Mouse (Mus musculus) limb, embryonic 14.5 days (tissue): ENCODE data around the gene Tal1. TPM values are rescaled to one million over a fixed set of nuclear protein-coding genes. Genes with fewer than 3 reads are reported as not detected.

ENCODE experiments used
- ATAC-seq: fragments of 200-750 bp; cut with Nextera tagmentation; 2 replicates; pipeline ENCODE4 v1.8.0; 2017; ENCODE audit warnings: low read depth, moderate number of reproducible peaks, moderate TSS enrichment; ENCODE audit not compliant: low FRiP score
- DNase-seq: peaks from one replicate; pipeline ENCODE4 v3.0.0-alpha.2; 2015; ENCODE audit warnings: low spot score
- H3K27ac ChIP-seq: fragments of 300-500 bp; sonication (generic); replicated peaks from 2 replicates; pipeline ENCODE4 v1.5.1; 2014; ENCODE audit warnings: low read depth, mild to moderate bottlenecking, low read length, moderate library complexity, mixed read lengths
- H3K27me3 ChIP-seq: fragments of 300-500 bp; sonication (generic); 2 replicates; pipeline ENCODE4 v1.6.1; 2014; ENCODE audit warnings: low read length, mixed read lengths; ENCODE audit not compliant: control insufficient read depth, insufficient read depth
- H3K36me3 ChIP-seq: fragments of 300-500 bp; sonication (generic); 2 replicates; pipeline ENCODE4 v1.6.1; 2014; ENCODE audit warnings: mild to moderate bottlenecking, low read length, moderate library complexity, mixed read lengths; ENCODE audit not compliant: control insufficient read depth, insufficient read depth
- H3K4me1 ChIP-seq: fragments of 300-500 bp; sonication (generic); 2 replicates; pipeline ENCODE4 v1.6.1; 2014; ENCODE audit warnings: antibody characterized with exemption, low read length, mixed read lengths; ENCODE audit not compliant: control insufficient read depth, insufficient read depth
- H3K4me2 ChIP-seq: fragments of 300-500 bp; sonication (generic); replicated peaks from 2 replicates; pipeline ENCODE4 v1.6.1; 2014; ENCODE audit warnings: low read depth, mild to moderate bottlenecking, low read length, moderate library complexity; ENCODE audit not compliant: severe bottlenecking
- H3K4me3 ChIP-seq: fragments of 300-500 bp; sonication (generic); replicated peaks from 2 replicates; pipeline ENCODE4 v1.5.1; 2014; ENCODE audit warnings: low read length
- H3K9ac ChIP-seq: fragments of 300-500 bp; sonication (generic); 2 replicates; pipeline ENCODE4 v1.6.1; 2014; ENCODE audit warnings: mild to moderate bottlenecking, low read depth, low read length, moderate library complexity; ENCODE audit not compliant: severe bottlenecking
- H3K9me3 ChIP-seq: fragments of 300-500 bp; sonication (generic); 2 replicates; pipeline ENCODE4 v1.6.1; 2016; ENCODE audit warnings: low read length; ENCODE audit not compliant: control insufficient read depth
- POLR2A ChIP-seq: fragments of 200-500 bp; IDR thresholded peaks from 2 replicates; pipeline ENCODE4 v1.8.0; 2012; ENCODE audit warnings: inconsistent platforms, mild to moderate bottlenecking, moderate library complexity, borderline replicate concordance; ENCODE audit not compliant: insufficient read depth, insufficient read length; ENCODE audit errors: extremely low read depth
- WGBS: fragments of 180-500 bp; shearing (Covaris S2); extraction: QIAGEN DNeasy Blood & Tissue Kit; methylation state at CpG from one replicate; pipeline ENCODE4 v1.1.7; 2014; 5-methylcytosine and 5-hydroxymethylcytosine counted together
- polyA plus RNA-seq, 2 experiments: library from polyadenylated mRNA; depleted of rRNA in 1 of 2; stranded (reverse) in 1 of 2; unstranded in 1 of 2; fragments of >200 nt; fragmentation: Nextera tagmentation in 1 of 2; extraction: Ambion mirVana in 1 of 2; gene quantifications; 2 replicates each; pipeline versions ENCODE4 v1.2.1 to v1.2.3; 2012 to 2014

Tal1 gene
- polyA plus RNA-seq, 2 experiments, result 1.7 to 3.4 TPM

- H3K4me1 ChIP-seq, result no peaks in the 10 kb centered on the region
- DNase-seq (no peak), ATAC-seq (no peak)
- no peak overlapping the region for H3K9ac ChIP-seq
- no peak overlapping the region for H3K4me3 ChIP-seq
- H3K36me3 ChIP-seq, result no peaks in the 10 kb centered on the region
- no peak overlapping the region for H3K4me2 ChIP-seq
- H3K27me3 ChIP-seq, result no peaks in the 10 kb centered on the region
- H3K27ac ChIP-seq, result no peak overlapping the region
- 25% methylated on average over 5 of the region's 5 CpGs for whole genome bisulfite sequencing
- H3K9me3 ChIP-seq, result no peaks in the 10 kb centered on the region
- no peak for TF ChIP-seq POLR2A
Measured at GRCm38 (mm10) chr4:115079821-115080349, 23.7 kb downstream of the Tal1 start.

GRCm38 (mm10) chr4:115083031-115083430 is 26.8 kb downstream of the Tal1 start:
- WGBS, result 79% methylated on average over 3 of the region's 3 CpGs
- no peak overlapping the region for H3K4me2 ChIP-seq

GRCm38 (mm10) chr4:115085522-115086095 is 29.4 kb downstream of the Tal1 start:
- H3K27ac ChIP-seq, result no peak overlapping the region
- no peak overlapping the region for H3K4me2 ChIP-seq
- 19% methylated on average over 6 of the region's 6 CpGs for WGBS
- ATAC-seq (no peak), DNase-seq (no peak)
- TF ChIP-seq POLR2A, result no peak
- 0 out of 2 replicates have a peak, but pooled peaks cover 15% of the 10 kb centered on the region for H3K27me3 ChIP-seq
- H3K4me3 ChIP-seq, result no peak overlapping the region
- no peaks in the 10 kb centered on the region for H3K9me3 ChIP-seq
- no peak overlapping the region for H3K9ac ChIP-seq
- H3K36me3 ChIP-seq, result no peaks in the 10 kb centered on the region
- H3K4me1 ChIP-seq, result no peaks in the 10 kb centered on the region

More at GRCm38 (mm10) chr4:115083031-115083430, 26.8 kb downstream of the Tal1 start:
- Histone ChIP-seq H3K4me1 (no peaks in the 10 kb centered on the region), H3K9me3 (no peaks in the 10 kb centered on the region), H3K27me3 (0 out of 2 replicates have a peak, but pooled peaks cover 2% of the 10 kb centered on the region), H3K27ac (no peak overlapping the region), H3K9ac (no peak overlapping the region), H3K4me3 (no peak overlapping the region), H3K36me3 (no peaks in the 10 kb centered on the region)
- DNase-seq (no peak), ATAC-seq (no peak)
- no peak for TF ChIP-seq POLR2A

- ATAC-seq, result no peak
- H3K27me3 ChIP-seq, result 0 out of 2 replicates have a peak, but pooled peaks cover 15% of the 10 kb centered on the region
Measured at GRCm38 (mm10) chr4:115086257-115086656, 30.0 kb downstream of the Tal1 start.

GRCm38 (mm10) chr4:115086763-115087415 is 30.7 kb downstream of the Tal1 start:
- Histone ChIP-seq H3K4me3 (no peak overlapping the region), H3K27me3 (0 out of 2 replicates have a peak, but pooled peaks cover 15% of the 10 kb centered on the region)
- whole genome bisulfite sequencing, result 69% methylated on average over 3 of the region's 3 CpGs

More at GRCm38 (mm10) chr4:115086257-115086656, 30.0 kb downstream of the Tal1 start:
- TF ChIP-seq POLR2A, result no peak
- H3K4me2 ChIP-seq, result no peak overlapping the region
- DNase-seq, result no peak
- no peaks in the 10 kb centered on the region for H3K4me1 ChIP-seq
- no peaks in the 10 kb centered on the region for H3K9me3 ChIP-seq
- H3K9ac ChIP-seq, result no peak overlapping the region
- H3K4me3 ChIP-seq, result no peak overlapping the region
- no peaks in the 10 kb centered on the region for H3K36me3 ChIP-seq
- WGBS, result 65% methylated on average over 4 of the region's 4 CpGs
- no peak overlapping the region for H3K27ac ChIP-seq

More at GRCm38 (mm10) chr4:115086763-115087415, 30.7 kb downstream of the Tal1 start:
- TF ChIP-seq POLR2A, result no peak
- Histone ChIP-seq H3K4me2 (no peak overlapping the region), H3K36me3 (no peaks in the 10 kb centered on the region), H3K4me1 (no peaks in the 10 kb centered on the region), H3K27ac (no peak overlapping the region), H3K9me3 (no peaks in the 10 kb centered on the region), H3K9ac (no peak overlapping the region)
- DNase-seq, result no peak
- ATAC-seq, result no peak
